Mouse (Mus musculus): Measurements from ENCODE around the gene Tns2.

Tns2 gene

DNA sequence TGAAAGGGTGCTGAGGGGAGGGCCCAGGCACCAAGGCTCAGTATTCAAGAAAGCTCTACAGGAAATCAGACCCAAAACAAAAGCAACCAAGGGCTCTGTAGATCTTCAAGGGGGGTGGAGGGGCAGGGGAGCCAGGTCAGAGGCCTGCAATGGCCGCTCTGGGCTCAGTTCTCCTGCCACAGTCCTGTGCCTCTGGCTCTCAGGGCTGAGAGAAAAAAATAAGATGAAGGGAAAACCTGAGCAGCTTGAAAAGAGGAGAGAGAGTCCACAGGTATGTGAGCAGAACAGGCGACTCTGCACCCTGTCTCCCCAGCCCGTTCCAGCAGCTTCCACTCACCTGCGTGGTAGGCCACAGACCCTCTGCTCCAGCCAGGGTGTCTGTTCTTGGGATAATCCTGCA lies 18.4 kb downstream of the Tns2 start:
- in situ Hi-C loops (cut with MboI; ENCODE audit: low pct_unique_long_range_greater_than_20kb in 1 of 2, low sequenced_read_pairs in 2 of 2, unreplicated experiment in 1 of 2), result no loop called here

DNA sequence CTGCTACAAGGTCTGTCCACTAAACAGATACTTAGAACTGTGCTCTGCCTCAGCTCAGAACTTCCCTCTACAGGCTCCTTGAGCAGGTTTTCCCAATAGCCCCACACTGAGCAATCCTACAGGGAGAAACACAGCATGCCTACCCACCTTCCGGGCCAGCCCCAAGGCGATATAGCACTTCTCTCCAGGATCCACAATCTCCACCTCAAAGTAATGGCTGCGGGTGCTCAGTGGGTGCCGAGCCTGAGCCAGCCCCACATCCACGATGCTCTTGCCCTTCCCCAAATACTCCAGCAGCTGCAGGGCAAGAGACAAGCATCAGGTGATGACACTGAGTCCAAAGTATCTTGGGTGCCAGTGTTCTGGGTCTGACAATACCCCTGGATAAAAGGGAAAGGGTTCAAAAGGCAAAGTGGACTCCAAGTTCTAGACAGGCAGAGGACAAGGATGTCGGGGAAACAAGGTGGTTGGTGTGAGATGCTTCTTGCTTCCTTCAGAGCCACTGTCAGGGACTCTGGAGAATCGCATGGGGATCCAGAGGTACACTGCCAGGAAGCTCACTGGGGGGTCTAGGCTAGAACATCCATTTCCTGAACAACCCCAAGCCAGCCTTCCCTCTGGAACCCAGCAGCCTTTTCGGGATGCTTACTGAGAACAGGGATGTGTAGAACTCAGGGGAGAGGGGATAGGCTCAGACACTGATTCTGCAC lies 19.1 kb downstream of the Tns2 start:
- in situ Hi-C loops (cut with MboI; ENCODE audit: low pct_unique_long_range_greater_than_20kb in 1 of 2, low sequenced_read_pairs in 2 of 2, unreplicated experiment in 1 of 2), result no loop called here

DNA sequence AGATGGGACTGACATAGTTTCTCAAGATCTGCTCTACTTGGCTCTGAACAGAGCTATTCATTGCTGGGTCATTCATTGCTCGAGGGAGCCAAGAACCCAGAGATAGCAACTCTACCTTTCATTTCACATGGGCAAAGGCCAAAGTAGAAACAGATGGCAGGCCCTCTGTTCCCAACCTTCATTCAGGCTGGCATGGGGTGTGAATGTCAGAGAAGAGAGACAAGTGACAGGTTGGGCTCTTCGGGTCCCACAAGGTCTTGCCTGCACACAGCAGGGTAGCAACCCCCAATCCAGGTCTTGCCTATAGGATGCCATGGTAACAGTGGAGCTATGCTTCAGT lies 19.6 kb downstream of the Tns2 start:
- in situ Hi-C loops (cut with MboI; ENCODE audit: low pct_unique_long_range_greater_than_20kb in 1 of 2, low sequenced_read_pairs in 2 of 2, unreplicated experiment in 1 of 2), result no loop called here

DNA sequence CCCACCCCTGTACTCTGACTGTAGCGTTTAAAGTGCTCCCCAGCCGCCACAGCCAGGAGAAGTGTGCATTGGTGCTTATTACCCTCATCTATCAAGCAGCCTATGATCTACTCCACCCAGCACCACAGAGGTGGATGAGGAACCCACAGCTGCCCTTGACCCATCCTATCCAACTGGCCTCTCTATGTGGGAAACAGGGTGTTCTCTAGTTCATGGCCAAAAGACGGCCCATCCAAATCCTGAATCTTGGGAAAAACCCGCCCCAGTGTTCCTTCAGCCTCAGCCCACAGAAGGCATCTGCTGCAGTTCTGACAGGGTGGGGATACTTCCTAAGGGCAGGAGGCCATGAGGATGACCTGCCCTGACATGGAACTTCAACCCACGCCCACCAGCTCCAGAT lies 20.3 kb downstream of the Tns2 start:
- in situ Hi-C loops (cut with MboI; ENCODE audit: low pct_unique_long_range_greater_than_20kb in 1 of 2, low sequenced_read_pairs in 2 of 2, unreplicated experiment in 1 of 2), result no loop called here

DNA sequence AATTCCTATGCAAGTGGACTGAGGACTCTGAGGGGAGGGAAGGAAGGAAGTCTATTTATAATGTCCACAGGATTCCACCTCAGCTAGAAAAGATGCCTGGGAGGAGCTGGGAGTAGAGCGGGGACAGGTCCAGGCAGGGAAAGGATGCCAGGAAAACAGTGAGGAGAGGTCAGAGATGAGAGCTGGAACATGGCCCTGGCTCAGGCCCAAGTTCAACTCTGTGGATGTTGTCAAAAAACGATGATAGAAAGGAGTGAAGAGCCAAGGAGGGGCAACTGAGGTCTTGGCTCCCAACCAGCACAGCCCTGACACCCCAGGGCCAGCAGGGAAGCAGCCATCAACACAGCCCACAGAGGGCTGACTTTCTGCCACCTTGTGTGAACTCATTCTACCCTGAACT lies 26.1 kb downstream of the Tns2 start:
- in situ Hi-C loops (cut with MboI; ENCODE audit: low pct_unique_long_range_greater_than_20kb in 1 of 2, low sequenced_read_pairs in 2 of 2, unreplicated experiment in 1 of 2), result no loop called here

DNA sequence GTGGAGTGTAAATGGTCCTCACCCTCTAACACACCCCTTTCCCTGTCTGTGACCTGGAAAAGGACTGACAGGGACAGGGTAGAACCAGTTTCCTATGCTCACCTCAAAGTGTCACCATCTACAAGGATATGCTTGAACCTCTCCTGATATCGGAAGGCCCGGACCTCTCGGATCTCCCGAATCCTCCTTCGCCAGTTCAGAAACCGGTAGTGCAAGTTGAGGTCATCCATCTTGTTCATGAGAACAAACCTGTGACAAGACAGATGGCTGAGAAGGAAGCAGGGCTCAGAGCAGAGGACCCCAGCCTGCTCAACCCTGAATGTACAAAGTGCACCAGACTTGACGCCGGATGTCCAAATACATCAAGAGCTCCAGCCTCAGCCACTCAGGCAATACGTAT lies 33.1 kb downstream of the Tns2 start:
- in situ Hi-C loops (cut with MboI; ENCODE audit: low pct_unique_long_range_greater_than_20kb in 1 of 2, low sequenced_read_pairs in 2 of 2, unreplicated experiment in 1 of 2), result no loop called here

DNA sequence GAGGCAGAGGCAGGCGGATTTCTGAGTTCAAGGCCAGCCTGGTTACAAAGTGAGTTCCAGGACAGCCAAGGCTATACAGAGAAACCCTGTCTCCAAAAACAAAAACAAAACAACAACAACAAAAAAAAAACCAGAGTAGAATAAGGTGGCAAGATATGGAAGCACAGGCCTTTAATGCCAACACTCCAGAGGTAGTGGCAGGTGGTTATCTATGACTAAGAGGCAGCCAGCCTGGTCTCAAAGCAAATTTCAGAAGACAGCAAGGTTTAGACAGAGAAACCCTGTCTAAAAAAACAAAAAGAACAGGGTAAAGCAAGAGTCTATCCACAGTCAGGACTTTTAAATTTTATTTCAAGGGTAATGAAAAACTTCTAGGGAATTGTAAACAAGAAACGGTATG lies 34.5 kb downstream of the Tns2 start:
- in situ Hi-C loops (cut with MboI; ENCODE audit: low pct_unique_long_range_greater_than_20kb in 1 of 2, low sequenced_read_pairs in 2 of 2, unreplicated experiment in 1 of 2), result no loop called here

DNA sequence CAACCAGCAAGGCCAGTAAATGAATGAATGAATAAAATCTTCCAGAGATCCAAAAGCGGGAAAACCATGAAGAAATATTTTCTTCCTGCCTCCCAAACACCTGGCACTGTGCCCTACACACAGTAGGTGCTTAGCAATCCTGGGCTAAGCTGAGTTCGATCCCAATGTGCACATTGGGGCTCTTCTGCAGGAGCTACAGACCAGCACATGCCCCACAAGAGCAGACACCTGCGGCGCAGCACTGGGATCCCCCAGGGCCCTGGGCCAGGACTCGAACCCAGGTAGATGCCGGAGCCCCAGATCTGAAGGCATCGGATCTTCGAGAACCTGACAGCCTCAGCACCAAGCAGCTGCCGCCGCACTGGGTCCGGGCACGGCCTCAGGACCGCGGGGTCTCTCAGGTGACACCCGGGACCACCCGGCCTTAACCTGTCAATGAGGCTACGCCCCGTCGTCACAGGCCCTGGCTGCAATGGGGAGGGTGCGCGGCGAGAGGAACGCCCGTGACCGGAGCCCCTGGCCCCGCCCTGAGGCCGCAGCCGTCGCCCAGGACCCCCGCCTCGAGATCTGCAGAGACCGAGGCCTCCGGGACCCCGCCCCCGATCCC lies 35.4 kb downstream of the Tns2 start:
- in situ Hi-C loops (cut with MboI; ENCODE audit: low pct_unique_long_range_greater_than_20kb in 1 of 2, low sequenced_read_pairs in 2 of 2, unreplicated experiment in 1 of 2), result no loop called here

DNA sequence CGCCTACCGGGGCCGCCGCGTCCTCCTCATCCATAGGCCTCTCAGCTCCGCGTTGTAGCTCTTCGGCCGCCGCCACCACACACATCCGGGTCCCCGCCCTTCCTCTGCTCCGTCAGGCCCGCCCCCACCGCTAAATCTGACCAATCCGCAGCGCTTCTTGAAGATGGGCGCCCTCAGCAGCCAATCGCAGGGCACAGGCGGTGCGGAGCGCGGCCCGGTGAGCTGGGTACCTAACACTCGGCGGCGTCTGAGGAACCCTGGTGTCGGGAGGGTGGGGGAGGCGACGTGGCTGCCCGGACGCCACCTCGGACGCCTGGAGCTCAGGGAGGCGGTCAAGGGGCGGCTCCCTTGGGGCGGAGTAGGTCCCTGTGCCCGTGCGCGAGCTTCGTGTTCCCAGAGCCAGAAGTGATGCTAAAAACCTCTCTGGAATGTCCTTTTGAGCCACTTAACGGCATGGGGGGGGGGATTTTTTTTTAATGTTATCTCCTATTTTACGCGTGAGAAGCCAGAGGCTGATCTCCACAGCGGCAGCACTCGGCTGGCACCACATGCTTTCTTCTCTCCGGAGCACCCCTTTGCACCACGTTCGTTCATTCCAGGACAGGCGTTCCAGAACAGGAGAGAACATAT lies 36.0 kb downstream of the Tns2 start, which contains the start of gene Spryd3:
Gene Spryd3 (minus strand): TSS at position 106 of the 630 bp plus-strand sequence.
- in situ Hi-C loops (cut with MboI; ENCODE audit: low pct_unique_long_range_greater_than_20kb in 1 of 2, low sequenced_read_pairs in 2 of 2, unreplicated experiment in 1 of 2), result no loop called here

DNA sequence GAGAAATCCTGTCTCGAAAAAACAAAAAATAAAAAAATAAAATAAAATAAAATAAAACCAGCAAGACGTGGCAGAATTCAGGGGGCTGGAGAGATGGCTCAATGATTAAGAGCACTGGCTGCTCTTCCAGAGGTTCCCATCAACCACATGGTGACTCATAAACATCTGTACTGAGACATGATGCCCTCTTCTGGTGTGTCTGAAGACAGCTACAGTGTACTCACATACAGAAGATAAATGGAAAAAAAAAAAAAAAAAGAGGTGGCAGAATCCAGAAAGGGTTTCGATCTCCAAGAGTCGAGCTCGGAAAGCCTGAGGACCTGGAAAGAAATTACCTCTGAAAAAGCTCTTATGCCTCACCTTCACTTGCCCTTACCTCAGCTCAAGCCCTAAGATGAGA lies 40.9 kb downstream of the Tns2 start:
- in situ Hi-C loops (cut with MboI; ENCODE audit: low pct_unique_long_range_greater_than_20kb in 1 of 2, low sequenced_read_pairs in 2 of 2, unreplicated experiment in 1 of 2), result no loop called here

DNA sequence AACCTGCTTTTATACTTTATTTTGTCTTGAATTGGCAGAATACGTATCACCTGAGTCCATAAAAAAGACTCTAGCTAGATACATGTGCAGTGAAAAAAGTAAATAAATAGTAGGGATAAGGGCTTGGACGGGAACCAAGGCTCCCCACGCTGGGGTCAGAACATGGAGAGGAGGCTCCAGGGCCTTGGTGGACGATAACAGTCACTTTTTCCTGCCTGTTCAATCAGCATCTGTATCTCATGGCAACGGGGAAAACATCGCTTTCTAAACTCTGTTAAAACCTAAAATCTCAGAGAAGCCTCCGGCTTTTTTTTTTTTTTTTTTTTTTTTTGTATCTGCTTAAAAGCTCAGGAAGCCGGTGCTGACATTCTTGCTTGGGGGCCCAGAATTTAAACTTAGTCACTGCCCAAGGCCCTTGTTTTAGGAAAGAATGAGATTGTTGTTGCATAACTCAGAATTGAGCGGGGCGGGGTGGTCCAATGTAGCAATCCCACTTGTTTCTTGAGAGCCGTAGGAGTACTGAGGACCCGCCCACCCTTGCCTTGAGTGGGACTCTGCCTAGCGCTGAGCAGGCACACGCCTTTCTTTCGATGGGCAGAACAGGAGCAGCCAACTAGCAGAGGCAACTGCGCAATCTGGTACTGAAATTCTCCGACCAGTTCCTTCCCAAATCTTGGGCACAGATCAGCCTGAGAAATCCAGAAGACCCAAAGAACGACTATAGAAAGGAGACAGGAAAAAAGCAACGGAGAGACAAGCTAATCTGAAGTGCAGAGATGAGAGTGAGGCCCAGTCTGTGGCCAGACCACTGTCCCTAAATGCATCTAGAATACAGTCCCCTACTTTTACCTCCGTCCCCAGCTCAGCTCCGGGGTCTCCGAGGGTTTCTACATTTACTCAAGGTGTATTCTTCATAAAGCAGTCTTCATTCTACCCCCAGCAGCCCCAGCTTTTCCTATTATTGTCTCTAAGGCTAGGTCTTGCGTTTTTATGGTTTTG lies 43.0 kb downstream of the Tns2 start:
- in situ Hi-C loops (cut with MboI; ENCODE audit: low pct_unique_long_range_greater_than_20kb in 1 of 2, low sequenced_read_pairs in 2 of 2, unreplicated experiment in 1 of 2), result no loop called here

DNA sequence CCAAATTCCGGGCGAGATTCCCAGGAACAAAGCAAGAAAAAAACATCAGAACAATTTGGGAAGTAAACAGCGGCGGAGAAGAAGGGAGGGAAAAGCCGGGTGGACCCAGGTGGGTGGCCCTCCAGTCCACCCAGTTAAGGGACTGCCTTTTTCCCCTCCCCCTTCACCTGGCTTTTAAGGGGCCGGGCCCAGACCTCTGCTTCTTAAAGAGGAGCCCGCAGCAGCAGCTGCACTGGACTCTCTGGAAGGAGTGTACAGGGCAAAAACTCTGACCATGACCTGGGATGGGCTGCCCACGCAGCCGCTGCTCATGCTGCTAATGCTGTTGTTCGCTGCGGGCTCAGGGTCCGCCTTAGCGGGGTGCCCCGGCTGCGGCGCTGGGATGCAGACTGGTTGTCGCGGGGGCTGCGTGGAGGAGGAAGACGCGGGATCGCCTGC lies 44.1 kb downstream of the Tns2 start, which contains the start of gene Igfbp6:
Gene Igfbp6 (plus strand): TSS at position 89 of the 438 bp plus-strand sequence.
- in situ Hi-C loops (cut with MboI; ENCODE audit: low pct_unique_long_range_greater_than_20kb in 1 of 2, low sequenced_read_pairs in 2 of 2, unreplicated experiment in 1 of 2), result no loop called here

DNA sequence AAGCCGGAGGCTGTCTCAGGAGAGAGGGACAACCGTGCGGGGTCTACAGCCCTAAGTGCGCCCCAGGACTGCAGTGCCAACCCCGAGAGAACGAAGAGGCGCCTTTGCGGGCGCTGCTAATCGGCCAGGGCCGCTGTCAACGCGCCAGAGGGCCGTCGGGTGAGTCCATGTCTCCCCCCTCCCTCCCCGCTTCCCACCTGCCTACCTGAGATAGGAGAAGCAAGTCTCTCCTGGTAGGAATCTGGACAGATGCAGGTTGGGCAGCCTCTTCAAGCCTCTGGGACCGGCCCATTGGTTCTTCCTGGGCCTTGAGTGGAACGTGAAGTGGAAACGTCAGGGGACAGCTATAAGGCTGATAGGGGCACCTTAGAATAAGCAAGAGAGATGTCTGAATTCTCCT lies 44.5 kb downstream of the Tns2 start:
- in situ Hi-C loops (cut with MboI; ENCODE audit: low pct_unique_long_range_greater_than_20kb in 1 of 2, low sequenced_read_pairs in 2 of 2, unreplicated experiment in 1 of 2), result no loop called here

DNA sequence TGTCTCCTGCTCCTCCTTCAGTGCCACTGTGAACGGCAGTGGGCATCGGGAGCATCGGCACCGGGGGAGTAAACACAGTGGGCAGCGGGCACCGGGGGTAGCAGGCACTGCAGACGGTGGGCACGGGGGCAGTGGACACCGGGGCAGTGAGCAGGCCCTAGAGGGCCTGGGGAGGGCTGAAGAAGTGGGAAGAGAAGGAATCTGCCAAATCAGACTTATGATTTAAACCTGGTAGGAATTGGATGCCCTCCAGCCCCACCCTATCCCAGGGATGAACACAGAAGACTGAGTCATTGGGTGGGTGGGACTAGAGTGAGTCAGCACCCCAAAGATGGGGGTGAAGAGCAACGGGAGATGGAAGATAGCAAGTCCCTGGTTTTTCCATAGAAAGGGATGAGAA lies 45.1 kb downstream of the Tns2 start:
- in situ Hi-C loops (cut with MboI; ENCODE audit: low pct_unique_long_range_greater_than_20kb in 1 of 2, low sequenced_read_pairs in 2 of 2, unreplicated experiment in 1 of 2), result no loop called here

DNA sequence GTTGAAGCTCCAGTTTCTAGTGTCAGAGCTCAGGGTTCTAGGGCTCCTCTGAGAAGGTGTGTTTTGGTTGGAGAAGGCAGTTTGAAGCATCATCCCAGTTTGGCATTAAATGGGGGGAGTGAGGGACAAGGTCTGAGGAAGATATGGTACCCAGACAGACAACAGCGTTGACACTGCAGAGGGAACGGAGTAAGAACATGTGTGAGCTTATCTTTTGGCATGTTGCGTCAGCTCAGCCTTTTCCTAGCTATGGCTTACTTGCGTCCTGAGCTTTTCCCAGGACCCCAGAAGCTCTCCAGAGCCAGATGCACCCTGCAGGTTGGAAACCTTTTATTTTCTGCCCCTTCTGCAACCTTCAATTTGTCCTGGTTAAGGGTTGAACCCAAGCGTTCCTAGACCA lies 45.9 kb downstream of the Tns2 start:
- in situ Hi-C loops (cut with MboI; ENCODE audit: low pct_unique_long_range_greater_than_20kb in 1 of 2, low sequenced_read_pairs in 2 of 2, unreplicated experiment in 1 of 2), result no loop called here

DNA sequence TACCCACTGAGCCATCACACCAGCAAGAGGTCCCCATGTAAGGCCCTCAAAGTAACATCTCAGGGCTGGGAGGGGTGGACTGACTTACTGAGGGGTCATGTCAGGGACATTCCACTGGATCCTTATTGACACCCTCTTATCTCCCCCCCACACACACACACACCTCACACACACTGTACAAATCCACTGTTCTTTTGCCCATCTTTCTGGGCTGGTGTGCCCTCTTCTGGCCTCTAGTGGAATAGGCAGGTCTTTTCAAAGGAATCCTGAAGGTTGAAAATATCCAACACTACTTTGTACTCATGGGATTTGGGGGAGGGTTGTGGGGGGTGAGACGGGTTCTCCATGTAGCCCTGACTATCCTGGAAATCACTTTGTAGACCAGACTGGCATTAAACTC lies 46.7 kb downstream of the Tns2 start:
- in situ Hi-C loops (cut with MboI; ENCODE audit: low pct_unique_long_range_greater_than_20kb in 1 of 2, low sequenced_read_pairs in 2 of 2, unreplicated experiment in 1 of 2), result no loop called here

DNA sequence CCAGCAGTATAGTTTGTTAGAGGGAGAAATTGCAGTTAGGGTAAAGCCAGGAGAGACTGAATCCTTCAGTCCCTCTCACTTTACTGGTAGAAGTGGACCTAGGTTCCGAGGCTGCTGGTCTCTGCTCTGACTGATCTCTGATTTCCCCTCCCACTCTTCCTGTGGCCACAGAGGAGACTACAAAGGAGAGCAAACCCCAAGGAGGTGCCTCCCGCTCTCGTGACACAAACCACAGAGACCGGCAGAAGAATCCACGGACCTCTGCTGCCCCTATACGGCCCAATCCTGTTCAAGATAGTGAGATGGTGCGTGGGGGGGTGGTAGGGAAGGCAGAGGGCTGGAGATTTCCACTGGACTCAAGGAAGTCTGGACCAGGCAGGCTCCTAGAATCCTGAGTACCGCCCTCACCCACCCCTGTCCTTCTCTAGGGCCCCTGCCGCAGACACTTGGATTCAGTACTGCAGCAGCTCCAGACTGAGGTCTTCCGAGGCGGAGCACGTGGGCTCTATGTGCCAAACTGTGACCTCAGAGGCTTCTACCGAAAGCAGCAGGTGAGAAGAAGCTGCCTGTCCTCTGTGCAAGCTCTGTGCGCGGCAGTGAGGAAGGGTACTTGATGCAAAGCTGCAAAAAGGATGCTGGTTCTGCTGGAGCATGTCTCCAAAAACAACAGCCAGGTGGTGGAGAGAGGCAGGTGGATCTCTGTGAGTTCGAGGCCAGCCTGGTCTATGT lies 47.6 kb downstream of the Tns2 start:
- in situ Hi-C loops (cut with MboI; ENCODE audit: low pct_unique_long_range_greater_than_20kb in 1 of 2, low sequenced_read_pairs in 2 of 2, unreplicated experiment in 1 of 2), result no loop called here

DNA sequence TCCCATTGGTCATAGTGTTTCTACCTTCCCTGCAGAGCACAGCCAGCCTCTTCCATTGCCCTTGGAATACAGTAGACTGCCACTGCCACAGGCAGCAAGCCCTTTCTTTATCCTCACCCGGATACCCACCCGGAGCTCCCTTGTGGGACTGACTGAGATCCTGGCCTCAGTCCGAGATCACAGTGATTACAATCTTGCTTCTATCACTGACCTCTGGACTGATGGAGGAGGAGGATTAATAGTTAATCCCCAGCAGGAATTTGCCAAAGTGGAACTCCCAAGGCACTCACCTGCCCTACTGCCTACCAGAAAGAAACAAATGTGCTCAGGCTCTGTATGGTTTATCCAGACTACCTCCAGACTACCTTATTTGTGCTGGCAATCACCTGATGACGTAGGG lies 49.3 kb downstream of the Tns2 start:
- in situ Hi-C loops (cut with MboI; ENCODE audit: low pct_unique_long_range_greater_than_20kb in 1 of 2, low sequenced_read_pairs in 2 of 2, unreplicated experiment in 1 of 2), result no loop called here
